Mouse (Mus musculus) limb, embryonic 10.5 days (tissue): ENCODE measurements around the gene Ncam2. TPM values are rescaled to one million over a fixed set of nuclear protein-coding genes. Genes with fewer than 3 reads are reported as not detected.

Experiments
- DNase-seq: peaks from one replicate; pipeline ENCODE4 v3.0.0-alpha.2; 2017; ENCODE audit warnings: low spot score
- H3K27ac ChIP-seq: fragments of 300-500 bp; sonication (generic); 2 replicates; pipeline ENCODE4 v1.5.1; 2016; ENCODE audit warnings: mild to moderate bottlenecking
- H3K27me3 ChIP-seq: fragments of 300-500 bp; sonication (generic); 2 replicates; pipeline ENCODE4 v1.6.1; 2016; ENCODE audit warnings: low read depth, mild to moderate bottlenecking; ENCODE audit not compliant: poor library complexity, severe bottlenecking
- H3K36me3 ChIP-seq: fragments of 300-500 bp; sonication (generic); 2 replicates; pipeline ENCODE4 v1.6.1; 2016; ENCODE audit warnings: mild to moderate bottlenecking, moderate library complexity
- H3K4me1 ChIP-seq: fragments of 300-500 bp; sonication (generic); 2 replicates; pipeline ENCODE4 v1.6.1; 2016
- H3K4me3 ChIP-seq: fragments of 300-500 bp; sonication (generic); 2 replicates; pipeline ENCODE4 v1.5.1; 2016; ENCODE audit warnings: mild to moderate bottlenecking, moderate library complexity
- H3K9me3 ChIP-seq: fragments of 300-500 bp; sonication (generic); replicated peaks from 2 replicates; pipeline ENCODE4 v1.6.1; 2016; ENCODE audit warnings: mild to moderate bottlenecking
- WGBS: fragments of 180-500 bp; shearing (Covaris S2); methylation state at CpG from one replicate; pipeline ENCODE4 v1.1.7; 2016; 5-methylcytosine and 5-hydroxymethylcytosine counted together
- polyA plus RNA-seq: library from polyadenylated mRNA; unstranded; fragments of >200 nt; fragmentation: Nextera tagmentation; extraction: Ambion mirVana; gene quantifications from 2 replicates; pipeline ENCODE4 v1.2.1, GENCODE M21; 2016

The Ncam2 gene
- polyA plus RNA-seq, 1 experiment from 2014 or later, result 0.40 TPM

- 86% methylated on average over 2 of the region's 2 CpGs for WGBS
- Histone ChIP-seq H3K27me3 (no peaks in the 10 kb centered on the region), H3K36me3 (no peaks in the 10 kb centered on the region), H3K27ac (no peak overlapping the region), H3K4me3 (no peak overlapping the region), H3K9me3 (no peaks in the 10 kb centered on the region), H3K4me1 (no peaks in the 10 kb centered on the region)
- no peak for DNase-seq
Measured at GRCm38 (mm10) chr16:81502578-81502977, 302.1 kb downstream of the Ncam2 start.

GRCm38 (mm10) chr16:81536230-81536629 lies 335.7 kb downstream of the Ncam2 start:
- no peaks in the 10 kb centered on the region for H3K9me3 ChIP-seq
- DNase-seq, result no peak
- H3K27me3 ChIP-seq, result no peaks in the 10 kb centered on the region
- no peaks in the 10 kb centered on the region for H3K36me3 ChIP-seq
- WGBS, result 87% methylated on average over 3 of the region's 3 CpGs
- H3K27ac ChIP-seq, result no peak overlapping the region
- no peak overlapping the region for H3K4me3 ChIP-seq
- no peaks in the 10 kb centered on the region for H3K4me1 ChIP-seq

GRCm38 (mm10) chr16:81587565-81588107 lies 387.1 kb downstream of the Ncam2 start:
- no peaks in the 10 kb centered on the region for H3K9me3 ChIP-seq
- H3K27ac ChIP-seq, result no peak overlapping the region
- DNase-seq, result no peak
- H3K4me3 ChIP-seq, result no peak overlapping the region
- H3K27me3 ChIP-seq, result no peaks in the 10 kb centered on the region
- WGBS, result 89% methylated on average over 4 of the region's 4 CpGs
- no peaks in the 10 kb centered on the region for H3K36me3 ChIP-seq
- no peaks in the 10 kb centered on the region for H3K4me1 ChIP-seq

- Histone ChIP-seq H3K27ac (no peak overlapping the region), H3K36me3 (no peaks in the 10 kb centered on the region), H3K4me3 (no peak overlapping the region), H3K27me3 (no peaks in the 10 kb centered on the region), H3K4me1 (no peaks in the 10 kb centered on the region), H3K9me3 (no peaks in the 10 kb centered on the region)
- WGBS, result 54% methylated on average over 6 of the region's 6 CpGs
- peak; percentile 34 for DNase-seq
Measured at GRCm38 (mm10) chr16:81623276-81623675, 422.8 kb downstream of the Ncam2 start.

GRCm38 (mm10) chr16:81623776-81624175 lies 423.3 kb downstream of the Ncam2 start:
- H3K36me3 ChIP-seq, result no peaks in the 10 kb centered on the region
- no peak overlapping the region for H3K27ac ChIP-seq
- H3K9me3 ChIP-seq, result no peaks in the 10 kb centered on the region
- no peak for DNase-seq
- no peaks in the 10 kb centered on the region for H3K4me1 ChIP-seq
- 76% methylated on average over 4 of the region's 4 CpGs for WGBS
- no peak overlapping the region for H3K4me3 ChIP-seq
- no peaks in the 10 kb centered on the region for H3K27me3 ChIP-seq

GRCm38 (mm10) chr16:81650286-81650685 lies 449.8 kb downstream of the Ncam2 start:
- no peaks in the 10 kb centered on the region for H3K27me3 ChIP-seq
- H3K36me3 ChIP-seq, result no peaks in the 10 kb centered on the region
- no peaks in the 10 kb centered on the region for H3K4me1 ChIP-seq
- no peaks in the 10 kb centered on the region for H3K9me3 ChIP-seq
- H3K27ac ChIP-seq, result no peak overlapping the region
- 90% methylated on average over 3 of the region's 3 CpGs for WGBS
- DNase-seq, result no peak
- H3K4me3 ChIP-seq, result no peak overlapping the region

- WGBS, result 78% methylated on average over 1 of the region's 1 CpGs
- no peak overlapping the region for H3K27ac ChIP-seq
- no peaks in the 10 kb centered on the region for H3K36me3 ChIP-seq
- H3K27me3 ChIP-seq, result no peaks in the 10 kb centered on the region
- DNase-seq, result no peak
- no peaks in the 10 kb centered on the region for H3K9me3 ChIP-seq
- no peak overlapping the region for H3K4me3 ChIP-seq
- H3K4me1 ChIP-seq, result no peaks in the 10 kb centered on the region
Measured at GRCm38 (mm10) chr16:81651550-81651949, 451.1 kb downstream of the Ncam2 start.

GRCm38 (mm10) chr16:81656550-81656949 lies 456.1 kb downstream of the Ncam2 start:
- Histone ChIP-seq H3K4me3 (no peak overlapping the region), H3K36me3 (no peaks in the 10 kb centered on the region), H3K27ac (no peak overlapping the region), H3K27me3 (no peaks in the 10 kb centered on the region), H3K4me1 (no peaks in the 10 kb centered on the region), H3K9me3 (no peaks in the 10 kb centered on the region)
- WGBS, result 90% methylated on average over 2 of the region's 2 CpGs
- DNase-seq, result no peak

- Histone ChIP-seq H3K4me3 (no peak overlapping the region), H3K9me3 (no peaks in the 10 kb centered on the region), H3K36me3 (no peaks in the 10 kb centered on the region), H3K27me3 (no peaks in the 10 kb centered on the region), H3K27ac (no peak overlapping the region), H3K4me1 (no peaks in the 10 kb centered on the region)
- no peak for DNase-seq
- WGBS, result 68% methylated on average over 1 of the region's 1 CpGs
Measured at GRCm38 (mm10) chr16:81673866-81674265, 473.4 kb downstream of the Ncam2 start.

GRCm38 (mm10) chr16:81675546-81675945 lies 475.0 kb downstream of the Ncam2 start:
- H3K36me3 ChIP-seq, result no peaks in the 10 kb centered on the region
- no peak for DNase-seq
- H3K27ac ChIP-seq, result no peak overlapping the region
- WGBS, result 83% methylated on average over 1 of the region's 1 CpGs
- no peaks in the 10 kb centered on the region for H3K27me3 ChIP-seq
- H3K4me1 ChIP-seq, result no peaks in the 10 kb centered on the region
- no peak overlapping the region for H3K4me3 ChIP-seq
- H3K9me3 ChIP-seq, result no peaks in the 10 kb centered on the region
